Mouse (Mus musculus) gastrocnemius, postnatal 36 days (tissue): ENCODE measurements at regions not wholly inside any gene's neighbourhood (a gene's known extent, or its start where the extent isn't known, plus 50 kb on each side); places are given as distances from the start of the nearest gene placed in this dataset.
A peak's percentile ranks its signal among the peaks of the same experiment; 100 is the strongest.

Source experiments
- DNase-seq, 2 experiments: peaks; one replicate each; pipeline ENCODE4 v3.0.0; 2022
- intact Hi-C: fragments of 180-260 bp; cut with DNase I; formaldehyde crosslinking; loops from one replicate; pipeline ENCODE4 v1.15.1; 2025

GRCm38 (mm10) chr17:45932611-45933010, 99.6 kb downstream of the Vegfa start:
- intact Hi-C loops, result no loop called here
- DNase-seq, result no peak

GRCm38 (mm10) chr17:45929591-45929990, 102.6 kb downstream of the Vegfa start:
- intact Hi-C loops, result loop anchor here (5.0 kb wide), 1 partner anchor 67 kb away; no protein-coding TSS in a partner anchor
- no peak for DNase-seq

- no peak for DNase-seq
- intact Hi-C loops, result loop anchor here (5.0 kb wide), 1 partner anchor 67 kb away; no protein-coding TSS in a partner anchor
Measured at GRCm38 (mm10) chr17:45928903-45929477, 103.2 kb downstream of the Vegfa start.

GRCm38 (mm10) chr17:45928013-45928412, 104.2 kb downstream of the Vegfa start:
- DNase-seq, result no peak
- intact Hi-C loops, result loop anchor here (5.0 kb wide), 1 partner anchor 66 kb away; no protein-coding TSS in a partner anchor

- peak in 1 of 2 experiments; percentile 10 for DNase-seq
- intact Hi-C loops, result loop anchor here (5.0 kb wide), 1 partner anchor 64 kb away; no protein-coding TSS in a partner anchor
Measured at GRCm38 (mm10) chr17:45925845-45926244, 106.3 kb downstream of the Vegfa start.

GRCm38 (mm10) chr17:45924595-45924994, 107.6 kb downstream of the Vegfa start:
- intact Hi-C loops, result no loop called here
- no peak for DNase-seq

- no peak for DNase-seq
- intact Hi-C loops, result no loop called here
Measured at GRCm38 (mm10) chr17:45923217-45923730, 108.9 kb downstream of the Vegfa start.

GRCm38 (mm10) chr17:45917647-45918046, 114.5 kb downstream of the Vegfa start:
- intact Hi-C loops, result no loop called here
- no peak for DNase-seq

GRCm38 (mm10) chr17:45916937-45917336, 115.2 kb downstream of the Vegfa start:
- no peak for DNase-seq
- intact Hi-C loops, result no loop called here

GRCm38 (mm10) chr17:45914706-45915240, 117.4 kb downstream of the Vegfa start:
- DNase-seq, result no peak
- intact Hi-C loops, result no loop called here

GRCm38 (mm10) chr17:45914237-45914636, 117.9 kb downstream of the Vegfa start:
- intact Hi-C loops, result no loop called here
- no peak for DNase-seq

- intact Hi-C loops, result no loop called here
- no peak for DNase-seq
Measured at GRCm38 (mm10) chr17:45913671-45914070, 118.5 kb downstream of the Vegfa start.

GRCm38 (mm10) chr17:45912165-45912564, 120.0 kb downstream of the Vegfa start:
- DNase-seq, result no peak
- intact Hi-C loops, result no loop called here

- DNase-seq, result peak; percentile 54 to 67
- intact Hi-C loops, result no loop called here
Measured at GRCm38 (mm10) chr17:45911201-45911731, 120.9 kb downstream of the Vegfa start.

GRCm38 (mm10) chr17:45910245-45910644, 121.9 kb downstream of the Vegfa start:
- intact Hi-C loops, result no loop called here
- DNase-seq, result no peak

GRCm38 (mm10) chr17:45907587-45907986, 124.6 kb downstream of the Vegfa start:
- intact Hi-C loops, result loop anchor here (5.0 kb wide), 1 partner anchor 95 kb away; no protein-coding TSS in a partner anchor
- no peak for DNase-seq

GRCm38 (mm10) chr17:45905596-45905995, 126.6 kb downstream of the Vegfa start:
- intact Hi-C loops, result loop anchor here (5.0 kb wide), 1 partner anchor 93 kb away; no protein-coding TSS in a partner anchor
- no peak for DNase-seq

GRCm38 (mm10) chr17:45904251-45904650, 127.9 kb downstream of the Vegfa start:
- intact Hi-C loops, result no loop called here
- DNase-seq, result no peak

GRCm38 (mm10) chr17:45903294-45903693, 128.9 kb downstream of the Vegfa start:
- intact Hi-C loops, result no loop called here
- DNase-seq, result peak; percentile 28 to 53

- intact Hi-C loops, result no loop called here
- no peak for DNase-seq
Measured at GRCm38 (mm10) chr17:45902668-45903067, 129.5 kb downstream of the Vegfa start.

GRCm38 (mm10) chr17:45896922-45897302, 135.3 kb downstream of the Vegfa start:
- intact Hi-C loops, result no loop called here
- no peak for DNase-seq
